Mouse (Mus musculus): ENCODE data around the gene Foxc1.

DNA sequence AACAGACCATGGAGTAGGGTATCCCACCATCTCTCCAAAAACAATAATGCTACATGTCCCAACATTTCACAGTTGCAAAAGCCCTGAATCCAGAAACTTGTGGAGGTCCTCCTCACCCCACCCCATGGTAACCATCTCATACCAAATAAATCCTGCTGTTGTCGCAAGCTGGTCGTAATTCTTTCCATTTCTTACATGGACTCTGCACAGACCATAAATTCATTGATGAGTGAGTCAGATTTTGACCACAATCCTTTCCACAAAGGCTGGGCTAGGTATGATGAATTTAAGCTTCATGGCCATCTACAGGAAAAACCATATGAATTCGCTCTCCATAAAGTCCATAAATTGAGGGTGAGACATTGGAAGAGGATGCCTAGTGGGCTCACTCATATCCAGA is 42.0 kb upstream of the Foxc1 start:
- TF ChIP-seq MYC (IDR thresholded peaks at IDR 0.05; ENCODE audit: low read depth, low read length): no peak
- no peak for TF ChIP-seq GABPA (IDR thresholded peaks at IDR 0.05; ENCODE audit: low read depth, low read length)
- TF ChIP-seq POLR2A (IDR thresholded peaks at IDR 0.05; ENCODE audit: control insufficient read depth in 1 of 2, insufficient read depth in 1 of 2, low read depth in 1 of 2, low read length in 2 of 2, poor library complexity in 1 of 2): no peak
- no peak for TF ChIP-seq CTCF (IDR thresholded peaks at IDR 0.05 in 2 of 3, conservative IDR thresholded peaks at IDR 0.05 in 1 of 3; ENCODE audit: control insufficient read depth in 1 of 3, insufficient read depth in 1 of 3, low read depth in 2 of 3, low read length in 3 of 3, poor library complexity in 1 of 3, severe bottlenecking in 1 of 3)
- no peak for TF ChIP-seq POLR2AphosphoS5 (IDR thresholded peaks at IDR 0.05; ENCODE audit: borderline replicate concordance, low read depth, low read length)
- no peak for TF ChIP-seq UBTF (IDR thresholded peaks at IDR 0.05; ENCODE audit: borderline replicate concordance, insufficient read depth, low read depth, low read length)
- TF ChIP-seq EP300 (IDR thresholded peaks at IDR 0.05; ENCODE audit: low read depth in 1 of 2, low read length in 2 of 2): no peak
